Mouse (Mus musculus) c-Kit-negative CD71-positive TER-119-positive erythroid progenitor cells, embryonic 14.5 days (primary cell): ENCODE results near the gene Cenpx.
"Not testable (repeated sequence)": the region's sequence is repeated elsewhere in the genome, so short reads cannot be mapped to it uniquely, and the experiment has no call there.

Experiments used
- DNase-seq: peaks from one replicate; pipeline ENCODE4 v3.0.0-alpha.2; 2013; ENCODE audit warnings: low read depth, low spot score

The Cenpx gene

GRCm38 (mm10) chr11:120713580-120714518 is at the start of gene Cenpx, which contains the start of gene Lrrc45:
Gene Cenpx (minus strand): TSS chr11:120713738.
Gene Lrrc45 (plus strand): TSS chr11:120713925.
- peak; percentile 99 for DNase-seq

GRCm38 (mm10) chr11:120762672-120763041 is 49.1 kb upstream of the Cenpx start, which contains the start of gene Hmga1b:
Gene Hmga1b (plus strand): TSS chr11:120762794.
- not testable (repeated sequence) for DNase-seq

- DNase-seq, result no peak
Observed at GRCm38 (mm10) chr11:120761811-120762671, 48.5 kb upstream of the Cenpx start.

GRCm38 (mm10) chr11:120760236-120760635 is 46.7 kb upstream of the Cenpx start:
- DNase-seq, result no peak

GRCm38 (mm10) chr11:120751606-120752005 is 38.1 kb upstream of the Cenpx start:
- no peak for DNase-seq

- no peak for DNase-seq
Observed at GRCm38 (mm10) chr11:120749430-120749829, 35.9 kb upstream of the Cenpx start.

GRCm38 (mm10) chr11:120747974-120748373 is 34.4 kb upstream of the Cenpx start:
- DNase-seq, result no peak

GRCm38 (mm10) chr11:120744121-120744701 is 30.7 kb upstream of the Cenpx start:
- no peak for DNase-seq

- no peak for DNase-seq
Observed at GRCm38 (mm10) chr11:120740981-120741380, 27.4 kb upstream of the Cenpx start.

GRCm38 (mm10) chr11:120736424-120736823 is 22.9 kb upstream of the Cenpx start:
- no peak for DNase-seq

- no peak for DNase-seq
Observed at GRCm38 (mm10) chr11:120733521-120733920, 20.0 kb upstream of the Cenpx start.

GRCm38 (mm10) chr11:120731858-120732680 is 18.5 kb upstream of the Cenpx start, which contains the start of gene Cbr2:
Gene Cbr2 (minus strand): TSS chr11:120732114.
- no peak for DNase-seq

- no peak for DNase-seq
Observed at GRCm38 (mm10) chr11:120731395-120731794, 17.9 kb upstream of the Cenpx start.

- no peak for DNase-seq
Observed at GRCm38 (mm10) chr11:120730331-120730870, 16.9 kb upstream of the Cenpx start.

GRCm38 (mm10) chr11:120729432-120730050 is 16.0 kb upstream of the Cenpx start:
- not testable (repeated sequence) for DNase-seq

GRCm38 (mm10) chr11:120728530-120729240 is 15.1 kb upstream of the Cenpx start:
- no peak for DNase-seq

- no peak for DNase-seq
Observed at GRCm38 (mm10) chr11:120727564-120727963, 14.0 kb upstream of the Cenpx start.

- no peak for DNase-seq
Observed at GRCm38 (mm10) chr11:120727169-120727527, 13.6 kb upstream of the Cenpx start, which contains the start of gene Dcxr. Gene Dcxr (minus strand): TSS chr11:120727281.
